Mouse (Mus musculus) lung, embryonic 16.5 days (tissue): ENCODE results near the gene Crispld2. TPM values are rescaled to one million over a fixed set of nuclear protein-coding genes. Genes with fewer than 3 reads are reported as not detected.

Experiments
- ATAC-seq: fragments of 200-750 bp; cut with Nextera tagmentation; 2 replicates; pipeline ENCODE4 v1.8.0; 2017; ENCODE audit warnings: low read depth, mild to moderate bottlenecking, moderate library complexity
- H3K27ac ChIP-seq: fragments of 300-500 bp; sonication (generic); 2 replicates; pipeline ENCODE4 v1.5.1; 2014; ENCODE audit warnings: mild to moderate bottlenecking, control low read depth, low read length
- H3K27me3 ChIP-seq: fragments of 300-500 bp; sonication (generic); 2 replicates; pipeline ENCODE4 v1.6.1; 2014; ENCODE audit warnings: low read depth, low read length, mixed read lengths; ENCODE audit not compliant: control insufficient read depth, insufficient read depth
- H3K36me3 ChIP-seq: fragments of 300-500 bp; sonication (generic); 2 replicates; pipeline ENCODE4 v1.6.1; 2014; ENCODE audit warnings: low read length; ENCODE audit not compliant: control insufficient read depth, insufficient read depth
- H3K4me1 ChIP-seq: fragments of 300-500 bp; sonication (generic); replicated peaks from 2 replicates; pipeline ENCODE4 v1.6.1; 2014; ENCODE audit warnings: low read length, mixed read lengths; ENCODE audit not compliant: control insufficient read depth, insufficient read depth
- H3K4me2 ChIP-seq: fragments of 300-500 bp; sonication (generic); 2 replicates; pipeline ENCODE4 v1.6.1; 2014; ENCODE audit warnings: low read depth, low read length, control low read depth
- H3K4me3 ChIP-seq: fragments of 300-500 bp; sonication (generic); 2 replicates; pipeline ENCODE4 v1.5.1; 2014; ENCODE audit warnings: mild to moderate bottlenecking, low read length, control low read depth
- H3K9ac ChIP-seq: fragments of 300-500 bp; sonication (generic); 2 replicates; pipeline ENCODE4 v1.6.1; 2014; ENCODE audit warnings: low read length, control low read depth
- H3K9me3 ChIP-seq: fragments of 300-500 bp; sonication (generic); 2 replicates; pipeline ENCODE4 v1.6.1; 2016; ENCODE audit warnings: low read length; ENCODE audit not compliant: control insufficient read depth
- WGBS: fragments of 180-500 bp; shearing (Covaris S2); extraction: QIAGEN DNeasy Blood & Tissue Kit; methylation state at CpG from one replicate; pipeline ENCODE4 v1.1.7; 2014; 5-methylcytosine and 5-hydroxymethylcytosine counted together
- polyA plus RNA-seq: library from polyadenylated mRNA; unstranded; fragments of >200 nt; fragmentation: Nextera tagmentation; extraction: Ambion mirVana; gene quantifications from 2 replicates; pipeline ENCODE4 v1.2.1, GENCODE M21; 2015

The Crispld2 gene
- polyA plus RNA-seq, 1 experiment from 2014 or later: 9.3 TPM

- H3K4me3 ChIP-seq: no peak overlapping the region
- no peak for ATAC-seq
- H3K4me1 ChIP-seq: peaks cover 7% of the 10 kb centered on the region
- H3K27me3 ChIP-seq: no peaks in the 10 kb centered on the region
- no peaks in the 10 kb centered on the region for H3K36me3 ChIP-seq
- peak overlapping the region; percentile 22; the same call in 1 of the 2 replicates for H3K9ac ChIP-seq
- H3K4me2 ChIP-seq: no peak overlapping the region
- no peak overlapping the region for H3K27ac ChIP-seq
- 34% methylated on average over 2 of the region's 2 CpGs for WGBS
- H3K9me3 ChIP-seq: no peaks in the 10 kb centered on the region
These were observed 12.6 kb downstream of the Crispld2 start for GRCm38 (mm10) chr8:120004705-120005381.

GRCm38 (mm10) chr8:120006645-120007160 is 14.5 kb downstream of the Crispld2 start:
- Histone ChIP-seq H3K4me1 (peaks cover 7% of the 10 kb centered on the region), H3K36me3 (no peaks in the 10 kb centered on the region), H3K4me3 (no peak overlapping the region), H3K27ac (no peak overlapping the region), H3K9ac (no peak overlapping the region), H3K4me2 (no peak overlapping the region), H3K9me3 (no peaks in the 10 kb centered on the region), H3K27me3 (no peaks in the 10 kb centered on the region)
- 37% methylated on average over 9 of the region's 9 CpGs for WGBS
- no peak for ATAC-seq

- WGBS: 71% methylated on average over 9 of the region's 9 CpGs
- no peak for ATAC-seq
These were observed 14.9 kb downstream of the Crispld2 start for GRCm38 (mm10) chr8:120007178-120007577.

GRCm38 (mm10) chr8:120009284-120009683 is 17.0 kb downstream of the Crispld2 start:
- no peaks in the 10 kb centered on the region for H3K36me3 ChIP-seq
- no peak overlapping the region for H3K9ac ChIP-seq
- H3K27ac ChIP-seq: no peak overlapping the region
- no peak overlapping the region for H3K4me2 ChIP-seq
- H3K27me3 ChIP-seq: no peaks in the 10 kb centered on the region
- peaks cover 12% of the 10 kb centered on the region for H3K4me1 ChIP-seq
- no peak overlapping the region for H3K4me3 ChIP-seq
- no peak for ATAC-seq
- WGBS: 60% methylated on average over 6 of the region's 6 CpGs
- H3K9me3 ChIP-seq: no peaks in the 10 kb centered on the region

More at GRCm38 (mm10) chr8:120007178-120007577, 14.9 kb downstream of the Crispld2 start:
- no peaks in the 10 kb centered on the region for H3K27me3 ChIP-seq
- peaks cover 7% of the 10 kb centered on the region for H3K4me1 ChIP-seq
- no peaks in the 10 kb centered on the region for H3K36me3 ChIP-seq
- H3K9me3 ChIP-seq: no peaks in the 10 kb centered on the region
- no peak overlapping the region for H3K4me3 ChIP-seq
- no peak overlapping the region for H3K27ac ChIP-seq
- no peak overlapping the region for H3K4me2 ChIP-seq
- H3K9ac ChIP-seq: no peak overlapping the region

- H3K4me1 ChIP-seq: peaks cover 11% of the 10 kb centered on the region
- ATAC-seq: no peak
- no peaks in the 10 kb centered on the region for H3K9me3 ChIP-seq
- 73% methylated on average over 8 of the region's 8 CpGs for WGBS
- no peaks in the 10 kb centered on the region; the same call in 1 of the 2 replicates for H3K27me3 ChIP-seq
- H3K4me2 ChIP-seq: no peak overlapping the region
- H3K9ac ChIP-seq: no peak overlapping the region
- no peaks in the 10 kb centered on the region for H3K36me3 ChIP-seq
- H3K4me3 ChIP-seq: no peak overlapping the region
- H3K27ac ChIP-seq: no peak overlapping the region
These were observed 20.3 kb downstream of the Crispld2 start for GRCm38 (mm10) chr8:120012491-120012890.

GRCm38 (mm10) chr8:120012927-120013326 is 20.7 kb downstream of the Crispld2 start:
- no peak overlapping the region for H3K27ac ChIP-seq
- no peak overlapping the region for H3K4me3 ChIP-seq
- no peaks in the 10 kb centered on the region for H3K36me3 ChIP-seq
- no peak overlapping the region for H3K4me2 ChIP-seq
- H3K9ac ChIP-seq: no peak overlapping the region
- ATAC-seq: peak; percentile 51; the same call in 1 of the 2 replicates
- H3K9me3 ChIP-seq: no peaks in the 10 kb centered on the region
- WGBS: 37% methylated on average over 9 of the region's 9 CpGs
- H3K4me1 ChIP-seq: peaks cover 11% of the 10 kb centered on the region
- no peaks in the 10 kb centered on the region; the same call in 1 of the 2 replicates for H3K27me3 ChIP-seq

- Histone ChIP-seq H3K27ac (no peak overlapping the region), H3K36me3 (no peaks in the 10 kb centered on the region), H3K4me3 (no peak overlapping the region), H3K9me3 (no peaks in the 10 kb centered on the region), H3K9ac (no peak overlapping the region), H3K4me2 (no peak overlapping the region), H3K27me3 (no peaks in the 10 kb centered on the region; the same call in 1 of the 2 replicates), H3K4me1 (peaks cover 11% of the 10 kb centered on the region)
- ATAC-seq: no peak
- WGBS: 41% methylated on average over 15 of the region's 15 CpGs
These were observed 22.2 kb downstream of the Crispld2 start for GRCm38 (mm10) chr8:120014267-120015023.

- peaks cover 11% of the 10 kb centered on the region for H3K4me1 ChIP-seq
- no peak overlapping the region for H3K4me3 ChIP-seq
- H3K4me2 ChIP-seq: no peak overlapping the region
- H3K27ac ChIP-seq: no peak overlapping the region
- H3K9me3 ChIP-seq: no peaks in the 10 kb centered on the region
- no peaks in the 10 kb centered on the region; the same call in 1 of the 2 replicates for H3K27me3 ChIP-seq
- ATAC-seq: no peak
- no peak overlapping the region for H3K9ac ChIP-seq
- 83% methylated on average over 8 of the region's 8 CpGs for WGBS
- no peaks in the 10 kb centered on the region for H3K36me3 ChIP-seq
These were observed 23.7 kb downstream of the Crispld2 start for GRCm38 (mm10) chr8:120015916-120016315.

GRCm38 (mm10) chr8:120016424-120016823 is 24.2 kb downstream of the Crispld2 start:
- no peaks in the 10 kb centered on the region; the same call in 1 of the 2 replicates for H3K27me3 ChIP-seq
- H3K9ac ChIP-seq: no peak overlapping the region
- H3K27ac ChIP-seq: no peak overlapping the region
- H3K4me3 ChIP-seq: no peak overlapping the region
- WGBS: 66% methylated on average over 7 of the region's 7 CpGs
- no peaks in the 10 kb centered on the region for H3K36me3 ChIP-seq
- no peak overlapping the region for H3K4me2 ChIP-seq
- no peak for ATAC-seq
- H3K9me3 ChIP-seq: no peaks in the 10 kb centered on the region
- H3K4me1 ChIP-seq: peaks cover 11% of the 10 kb centered on the region
